Mouse (Mus musculus): ENCODE results near the gene Osbpl9. TPM values are rescaled to one million over a fixed set of nuclear protein-coding genes. Genes with fewer than 3 reads are reported as not detected.
A peak's percentile ranks its signal among the peaks of the same experiment; 100 is the strongest.

The Osbpl9 gene
- polyA plus RNA-seq, 1 experiment from 2014 or later: 78.6 TPM

GRCm38 (mm10) chr4:109091241-109091777, 110.8 kb downstream of the Osbpl9 start:
- H3K27me3 ChIP-seq (ENCODE audit: insufficient read depth, low read length): no peaks in the 10 kb centered on the region
- H3K9me3 ChIP-seq (replicated peaks; ENCODE audit: low read length): no peaks in the 10 kb centered on the region
- H3K36me3 ChIP-seq (ENCODE audit: insufficient read depth, low read length): peaks cover 10% of the 10 kb centered on the region
- ATAC-seq (replicated peaks; ENCODE audit: low FRiP score, low read depth) (no peak), DNase-seq (ENCODE audit: low spot score) (no peak)
- WGBS: 83% methylated on average over 8 of the region's 8 CpGs
- H3K4me3 ChIP-seq (replicated peaks; ENCODE audit: low read depth, low read length): no peak overlapping the region
- H3K4me2 ChIP-seq (ENCODE audit: low read length): no peak overlapping the region
- no peak overlapping the region for H3K27ac ChIP-seq
- H3K9ac ChIP-seq (ENCODE audit: low read depth, low read length): no peak overlapping the region
- H3K4me1 ChIP-seq (replicated peaks; ENCODE audit: insufficient read depth, low read length): no peaks in the 10 kb centered on the region
- no peak for TF ChIP-seq CTCF (IDR thresholded peaks at IDR 0.05; ENCODE audit: low read depth)

DNA sequence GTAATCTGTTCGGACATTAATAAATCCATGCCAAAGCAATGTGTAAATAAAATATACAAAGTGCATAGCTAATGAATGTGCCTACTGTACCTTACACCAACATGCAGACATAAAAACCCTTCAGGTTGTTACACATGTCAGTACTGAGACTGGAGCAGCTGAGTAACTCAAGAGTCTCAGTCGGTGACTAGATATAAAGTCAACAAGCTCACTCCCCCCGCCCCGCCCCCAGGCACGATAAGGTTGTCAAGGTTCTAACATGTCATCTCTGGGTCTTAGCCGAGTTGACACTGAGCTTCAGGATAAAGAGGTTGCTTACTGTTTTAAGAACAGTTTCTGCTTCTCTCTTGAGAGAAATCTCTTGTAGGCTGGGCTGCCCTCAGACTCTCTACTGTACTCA, 112.1 kb downstream of the Osbpl9 start:
- no peak for DNase-seq (ENCODE audit: low spot score)
- Histone ChIP-seq H3K4me1 (replicated peaks; ENCODE audit: insufficient read depth, low read length) (no peaks in the 10 kb centered on the region), H3K4me2 (ENCODE audit: low read length) (no peak overlapping the region), H3K27ac (no peak overlapping the region), H3K27me3 (ENCODE audit: insufficient read depth, low read length) (no peaks in the 10 kb centered on the region), H3K36me3 (ENCODE audit: insufficient read depth, low read length) (peaks cover 10% of the 10 kb centered on the region), H3K4me3 (replicated peaks; ENCODE audit: low read depth, low read length) (no peak overlapping the region), H3K9ac (ENCODE audit: low read depth, low read length) (no peak overlapping the region), H3K9me3 (replicated peaks; ENCODE audit: low read length) (no peaks in the 10 kb centered on the region)
- 57% methylated on average over 6 of the region's 6 CpGs for WGBS
- ATAC-seq (replicated peaks; ENCODE audit: low FRiP score, low read depth): 0 out of 2 replicates have a peak, but pooled peaks have one; percentile 33
- no peak for TF ChIP-seq CTCF (IDR thresholded peaks at IDR 0.05; ENCODE audit: low read depth)

DNA sequence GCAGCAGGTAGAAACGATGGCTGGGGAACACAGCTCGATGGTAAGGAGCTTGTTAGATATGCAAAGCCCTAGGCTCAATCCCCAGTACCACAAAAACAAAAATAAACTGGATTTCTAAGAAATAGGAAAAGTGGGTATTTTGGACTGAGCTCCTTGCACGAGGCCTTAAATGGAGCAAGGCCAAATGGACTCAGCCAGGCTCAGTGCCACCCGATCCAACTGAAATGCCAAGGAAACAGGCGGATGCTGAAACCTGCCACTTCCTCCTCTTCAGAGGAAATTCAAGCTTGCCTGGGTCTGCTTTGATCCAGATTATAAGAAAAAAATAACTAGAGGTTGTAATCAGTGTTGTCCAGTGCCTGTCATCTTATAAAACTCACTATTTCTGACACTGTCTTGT, 112.9 kb downstream of the Osbpl9 start:
- 84% methylated on average over 5 of the region's 5 CpGs for WGBS
- no peak for DNase-seq (ENCODE audit: low spot score)
- Histone ChIP-seq H3K4me2 (ENCODE audit: low read length) (no peak overlapping the region), H3K36me3 (ENCODE audit: insufficient read depth, low read length) (peaks cover 10% of the 10 kb centered on the region), H3K4me1 (replicated peaks; ENCODE audit: insufficient read depth, low read length) (no peaks in the 10 kb centered on the region), H3K9ac (ENCODE audit: low read depth, low read length) (no peak overlapping the region), H3K4me3 (replicated peaks; ENCODE audit: low read depth, low read length) (no peak overlapping the region), H3K27ac (no peak overlapping the region), H3K27me3 (ENCODE audit: insufficient read depth, low read length) (no peaks in the 10 kb centered on the region), H3K9me3 (replicated peaks; ENCODE audit: low read length) (no peaks in the 10 kb centered on the region)
- TF ChIP-seq CTCF (IDR thresholded peaks at IDR 0.05; ENCODE audit: low read depth): no peak
- ATAC-seq (replicated peaks; ENCODE audit: low FRiP score, low read depth): no peak

GRCm38 (mm10) chr4:109080118-109080517, 122.0 kb downstream of the Osbpl9 start:
- DNase-seq (ENCODE audit: low spot score) (peak; percentile 68), ATAC-seq (replicated peaks; ENCODE audit: low FRiP score, low read depth) (no peak; the same call in 1 of the 2 replicates)
- Histone ChIP-seq H3K9me3 (replicated peaks; ENCODE audit: low read length) (no peaks in the 10 kb centered on the region), H3K9ac (ENCODE audit: low read depth, low read length) (no peak overlapping the region), H3K27ac (no peak overlapping the region), H3K27me3 (ENCODE audit: insufficient read depth, low read length) (no peaks in the 10 kb centered on the region), H3K4me1 (replicated peaks; ENCODE audit: insufficient read depth, low read length) (no peaks in the 10 kb centered on the region), H3K36me3 (ENCODE audit: insufficient read depth, low read length) (peaks cover 18% of the 10 kb centered on the region; the same call in 1 of the 2 replicates), H3K4me3 (replicated peaks; ENCODE audit: low read depth, low read length) (no peak overlapping the region), H3K4me2 (ENCODE audit: low read length) (no peak overlapping the region)
- WGBS: 45% methylated on average over 5 of the region's 5 CpGs
- no peak for TF ChIP-seq CTCF (IDR thresholded peaks at IDR 0.05; ENCODE audit: low read depth)

GRCm38 (mm10) chr4:109079676-109080075, 122.4 kb downstream of the Osbpl9 start:
- TF ChIP-seq CTCF (IDR thresholded peaks at IDR 0.05; ENCODE audit: low read depth): no peak
- Histone ChIP-seq H3K27ac (peak overlapping the region; percentile 42; the same call in 1 of the 2 replicates), H3K27me3 (ENCODE audit: insufficient read depth, low read length) (no peaks in the 10 kb centered on the region), H3K4me3 (replicated peaks; ENCODE audit: low read depth, low read length) (no peak overlapping the region), H3K4me1 (replicated peaks; ENCODE audit: insufficient read depth, low read length) (no peaks in the 10 kb centered on the region), H3K9me3 (replicated peaks; ENCODE audit: low read length) (no peaks in the 10 kb centered on the region), H3K36me3 (ENCODE audit: insufficient read depth, low read length) (peaks cover 18% of the 10 kb centered on the region; the same call in 1 of the 2 replicates), H3K4me2 (ENCODE audit: low read length) (no peak overlapping the region), H3K9ac (ENCODE audit: low read depth, low read length) (no peak overlapping the region)
- no peak for ATAC-seq (replicated peaks; ENCODE audit: low FRiP score, low read depth)
- WGBS: 45% methylated on average over 3 of the region's 3 CpGs
- DNase-seq (ENCODE audit: low spot score): peak; percentile 9

DNA sequence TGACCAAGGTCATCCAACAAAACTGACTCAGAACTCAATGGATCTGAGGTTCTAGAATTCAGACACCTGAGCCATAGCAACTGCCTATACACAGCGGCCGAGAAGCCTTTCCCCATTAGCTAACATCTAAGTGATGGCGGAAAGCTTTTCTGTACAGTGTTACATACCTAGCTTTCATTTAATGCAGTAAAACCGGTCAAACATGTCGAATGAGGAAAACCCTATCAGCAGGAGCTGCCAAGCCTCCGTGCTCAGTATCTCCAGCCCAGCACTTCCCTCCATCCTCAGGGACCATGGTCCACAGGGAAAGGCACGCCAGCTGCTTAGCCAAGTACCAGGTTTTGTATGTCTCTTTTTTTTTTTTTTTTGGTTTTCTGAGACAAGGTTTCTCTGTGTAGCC, 123.1 kb downstream of the Osbpl9 start:
- no peak for TF ChIP-seq CTCF (IDR thresholded peaks at IDR 0.05; ENCODE audit: low read depth)
- DNase-seq (ENCODE audit: low spot score): no peak
- H3K4me2 ChIP-seq (ENCODE audit: low read length): no peak overlapping the region

GRCm38 (mm10) chr4:109073296-109073695, 128.8 kb downstream of the Osbpl9 start:
- WGBS: 83% methylated on average over 3 of the region's 3 CpGs
- no peak for TF ChIP-seq CTCF (IDR thresholded peaks at IDR 0.05; ENCODE audit: low read depth)

More for the DNA sequence above, 123.1 kb downstream of the Osbpl9 start:
- H3K9me3 ChIP-seq (replicated peaks; ENCODE audit: low read length): no peaks in the 10 kb centered on the region
- 0 out of 2 replicates have a peak overlapping the region, but pooled peaks have one; percentile 25 for H3K27ac ChIP-seq
- H3K27me3 ChIP-seq (ENCODE audit: insufficient read depth, low read length): no peaks in the 10 kb centered on the region
- H3K4me1 ChIP-seq (replicated peaks; ENCODE audit: insufficient read depth, low read length): no peaks in the 10 kb centered on the region
- no peak overlapping the region for H3K4me3 ChIP-seq (replicated peaks; ENCODE audit: low read depth, low read length)
- no peak; the same call in 1 of the 2 replicates for ATAC-seq (replicated peaks; ENCODE audit: low FRiP score, low read depth)
- WGBS: 79% methylated on average over 7 of the region's 7 CpGs
- H3K9ac ChIP-seq (ENCODE audit: low read depth, low read length): no peak overlapping the region
- peaks cover 18% of the 10 kb centered on the region; the same call in 1 of the 2 replicates for H3K36me3 ChIP-seq (ENCODE audit: insufficient read depth, low read length)

More at GRCm38 (mm10) chr4:109073296-109073695, 128.8 kb downstream of the Osbpl9 start:
- Histone ChIP-seq H3K4me2 (ENCODE audit: low read length) (no peak overlapping the region), H3K9me3 (replicated peaks; ENCODE audit: low read length) (no peaks in the 10 kb centered on the region), H3K36me3 (ENCODE audit: insufficient read depth, low read length) (peaks cover 26% of the 10 kb centered on the region), H3K9ac (ENCODE audit: low read depth, low read length) (no peak overlapping the region), H3K27ac (no peak overlapping the region), H3K27me3 (ENCODE audit: insufficient read depth, low read length) (no peaks in the 10 kb centered on the region), H3K4me1 (replicated peaks; ENCODE audit: insufficient read depth, low read length) (no peaks in the 10 kb centered on the region), H3K4me3 (replicated peaks; ENCODE audit: low read depth, low read length) (no peak overlapping the region)
- DNase-seq (ENCODE audit: low spot score): no peak
- no peak for ATAC-seq (replicated peaks; ENCODE audit: low FRiP score, low read depth)
